Mouse (Mus musculus) brown adipose tissue, adult 24 weeks (tissue): ENCODE results near the gene Htra3. TPM values are rescaled to one million over a fixed set of nuclear protein-coding genes. Genes with fewer than 3 reads are reported as not detected.

ENCODE experiments used
- polyA plus RNA-seq: library from polyadenylated mRNA; stranded (reverse); fragments of >200 nt; gene quantifications from 2 replicates; pipeline ENCODE4 v1.2.4, GENCODE M21; 2012; ENCODE audit not compliant: missing spikeins, insufficient read depth, insufficient read length

Gene Htra3
- polyA plus RNA-seq, 1 experiment: 60.4 TPM

Other genes with a start within 250 kb of the Htra3 start
- 0.48 and 0.83 TPM in 2 replicates for gene Cpz, start 154.1 kb downstream of the Htra3 start, polyA plus RNA-seq
- 1.1 and 2.8 TPM in 2 replicates for gene Trmt44, start 104.7 kb downstream of the Htra3 start, polyA plus RNA-seq
- gene Acox3, start 96.7 kb downstream of the Htra3 start, polyA plus RNA-seq: 24.1 and 24.5 TPM in 2 replicates
- 16.6 and 17.9 TPM in 2 replicates for gene Sh3tc1, start 60.2 kb upstream of the Htra3 start, polyA plus RNA-seq
- gene Ablim2, start 78.1 kb upstream of the Htra3 start, polyA plus RNA-seq: 4.6 and 7.5 TPM in 2 replicates
- 19.0 and 19.3 TPM in 2 replicates for gene Afap1, start 213.5 kb upstream of the Htra3 start, polyA plus RNA-seq